Mouse (Mus musculus) gastrocnemius, postnatal 25 days (tissue): ENCODE measurements around the gene Ophn1. TPM values are rescaled to one million over a fixed set of nuclear protein-coding genes. Genes with fewer than 3 reads are reported as not detected.

Experiments
- DNase-seq: peaks from one replicate; pipeline ENCODE4 v3.0.0; 2022
- long read RNA-seq, 2 experiments: library from polyadenylated mRNA; stranded (forward); transcript quantifications; one replicate each; pipeline ENCODE4 v2.0.0; 2021
- total RNA-seq, 2 experiments: library from RNA; stranded (reverse); gene quantifications; 1 replicate in 1 of 2; 2 replicates in 1 of 2; pipeline ENCODE4 v1.2.3; 2021

The Ophn1 gene
- total RNA-seq: 1 to 10 TPM; 3.7 to 4.1 TPM
- long read RNA-seq, experiment 1, partial matches to known transcripts: 1 of 2 reads
- long read RNA-seq, experiment 1, other reads (novel, unspliced or antisense): 1 of 2 reads
- long read RNA-seq, experiment 2: 0 reads

GRCm38 (mm10) chrX:98890406-98891116 is at the start of gene Ophn1:
Gene Ophn1 (minus strand): TSS chrX:98891025.
- peak; percentile 70 for DNase-seq

- peak; percentile 92 for DNase-seq
Measured at GRCm38 (mm10) chrX:98937555-98938294, 46.9 kb upstream of the Ophn1 start.

GRCm38 (mm10) chrX:98936707-98937554 is 46.1 kb upstream of the Ophn1 start:
- peak; percentile 93 for DNase-seq

- DNase-seq: no peak
Measured at GRCm38 (mm10) chrX:98936101-98936500, 45.3 kb upstream of the Ophn1 start, which contains the start of gene Yipf6. Gene Yipf6 (plus strand): TSS chrX:98936316.

- no peak for DNase-seq
Measured at GRCm38 (mm10) chrX:98919423-98919822, 28.6 kb upstream of the Ophn1 start.

GRCm38 (mm10) chrX:98908910-98909309 is 18.1 kb upstream of the Ophn1 start:
- no peak for DNase-seq

- no peak for DNase-seq
Measured at GRCm38 (mm10) chrX:98904226-98904625, 13.4 kb upstream of the Ophn1 start.

GRCm38 (mm10) chrX:98898307-98898706 is 7.5 kb upstream of the Ophn1 start:
- peak; percentile 78 for DNase-seq

- DNase-seq: no peak
Measured at GRCm38 (mm10) chrX:98890072-98890405, 786 bp downstream of the Ophn1 start.

- DNase-seq: no peak
Measured at GRCm38 (mm10) chrX:98881983-98882382, 8.8 kb downstream of the Ophn1 start.

- no peak for DNase-seq
Measured at GRCm38 (mm10) chrX:98881085-98881484, 9.7 kb downstream of the Ophn1 start.

GRCm38 (mm10) chrX:98880314-98880713 is 10.5 kb downstream of the Ophn1 start:
- DNase-seq: no peak

GRCm38 (mm10) chrX:98875144-98875543 is 15.7 kb downstream of the Ophn1 start:
- no peak for DNase-seq

GRCm38 (mm10) chrX:98874086-98874485 is 16.7 kb downstream of the Ophn1 start:
- DNase-seq: no peak

- DNase-seq: no peak
Measured at GRCm38 (mm10) chrX:98872064-98872463, 18.8 kb downstream of the Ophn1 start.

GRCm38 (mm10) chrX:98870541-98870940 is 20.3 kb downstream of the Ophn1 start:
- DNase-seq: no peak

GRCm38 (mm10) chrX:98869735-98870134 is 21.1 kb downstream of the Ophn1 start:
- DNase-seq: no peak

GRCm38 (mm10) chrX:98869165-98869564 is 21.7 kb downstream of the Ophn1 start:
- no peak for DNase-seq

GRCm38 (mm10) chrX:98860167-98860566 is 30.7 kb downstream of the Ophn1 start:
- no peak for DNase-seq

GRCm38 (mm10) chrX:98856046-98856445 is 34.8 kb downstream of the Ophn1 start:
- DNase-seq: peak; percentile 21

- DNase-seq: no peak
Measured at GRCm38 (mm10) chrX:98850869-98851268, 40.0 kb downstream of the Ophn1 start.

- DNase-seq: no peak
Measured at GRCm38 (mm10) chrX:98841606-98842005, 49.2 kb downstream of the Ophn1 start.
